Mouse (Mus musculus) intestine, embryonic 16.5 days (tissue): Measurements from ENCODE around the gene Inpp5a. TPM values are rescaled to one million over a fixed set of nuclear protein-coding genes. Genes with fewer than 3 reads are reported as not detected.
A peak's percentile ranks its signal among the peaks of the same experiment; 100 is the strongest.

Experiments used
- ATAC-seq: fragments of 200-750 bp; cut with Nextera tagmentation; 2 replicates; pipeline ENCODE4 v1.8.0; 2017; ENCODE audit warnings: moderate TSS enrichment, moderate library complexity
- H3K27ac ChIP-seq: fragments of 300-500 bp; sonication (generic); 2 replicates; pipeline ENCODE4 v1.5.1; 2014; ENCODE audit warnings: mild to moderate bottlenecking, low read length
- H3K27me3 ChIP-seq: fragments of 300-500 bp; sonication (generic); replicated peaks from 2 replicates; pipeline ENCODE4 v1.6.1; 2014; ENCODE audit warnings: low read length, control low read depth, mixed read lengths; ENCODE audit not compliant: control insufficient read depth, insufficient read depth
- H3K36me3 ChIP-seq: fragments of 300-500 bp; sonication (generic); 2 replicates; pipeline ENCODE4 v1.6.1; 2014; ENCODE audit warnings: low read length, control low read depth; ENCODE audit not compliant: control insufficient read depth, insufficient read depth
- H3K4me1 ChIP-seq: fragments of 300-500 bp; sonication (generic); 2 replicates; pipeline ENCODE4 v1.6.1; 2014; ENCODE audit warnings: low read length, control low read depth, mixed read lengths; ENCODE audit not compliant: control insufficient read depth, insufficient read depth
- H3K4me2 ChIP-seq: fragments of 300-500 bp; sonication (generic); 2 replicates; pipeline ENCODE4 v1.6.1; 2014; ENCODE audit warnings: low read depth, low read length, control low read depth
- H3K4me3 ChIP-seq: fragments of 300-500 bp; sonication (generic); 2 replicates; pipeline ENCODE4 v1.5.1; 2014; ENCODE audit warnings: mild to moderate bottlenecking, low read length
- H3K9ac ChIP-seq: fragments of 300-500 bp; sonication (generic); 2 replicates; pipeline ENCODE4 v1.6.1; 2014; ENCODE audit warnings: low read depth, low read length
- H3K9me3 ChIP-seq: fragments of 300-500 bp; sonication (generic); 2 replicates; pipeline ENCODE4 v1.6.1; 2016; ENCODE audit warnings: low read length, control low read depth; ENCODE audit not compliant: control insufficient read depth
- WGBS: fragments of 180-500 bp; shearing (Covaris S2); extraction: QIAGEN DNeasy Blood & Tissue Kit; methylation state at CpG from one replicate; pipeline ENCODE4 v1.1.7; 2014; 5-methylcytosine and 5-hydroxymethylcytosine counted together
- polyA plus RNA-seq: library from polyadenylated mRNA; unstranded; fragments of >200 nt; fragmentation: Nextera tagmentation; extraction: Ambion mirVana; gene quantifications from 2 replicates; pipeline ENCODE4 v1.2.1, GENCODE M21; 2015

The Inpp5a gene
- 8.9 and 27.7 TPM in 2 replicates for polyA plus RNA-seq

DNA sequence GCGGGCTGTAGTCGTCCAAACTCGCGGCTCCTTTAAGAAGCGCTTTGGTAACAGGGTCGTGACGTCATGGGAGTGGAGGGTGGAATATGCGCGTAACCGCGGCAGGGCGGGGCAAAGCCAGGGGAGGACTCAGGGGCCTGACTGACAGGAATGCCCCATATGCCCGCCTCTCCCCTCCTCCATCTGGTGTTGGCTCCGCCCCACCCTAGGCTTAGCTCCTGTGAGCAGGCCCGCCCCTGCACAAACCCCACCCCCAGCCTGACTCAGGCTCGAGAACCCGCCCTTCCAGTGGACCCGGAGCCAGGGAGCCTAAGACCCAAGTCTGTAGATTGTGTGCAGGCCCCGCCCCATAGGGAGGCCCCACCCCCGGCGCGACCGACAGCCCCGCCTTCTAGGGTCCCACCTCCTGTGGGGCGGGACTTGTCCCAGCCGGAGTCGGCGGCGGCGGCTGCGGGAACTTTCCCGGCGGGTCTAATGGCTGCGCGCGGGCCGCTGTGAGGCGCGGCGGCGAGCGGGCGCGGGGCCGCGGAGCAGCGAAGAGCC lies at the start of gene Inpp5a:
Gene Inpp5a, plus strand, starts transcription at position 440 of the 543 bp plus-strand sequence.
- Histone ChIP-seq H3K27ac (peak within 1 kb of the TSS; percentile 89), H3K9me3 (no peaks in the 10 kb centered on the region), H3K4me1 (peaks cover 43% of the 10 kb centered on the region), H3K27me3 (no peaks in the 10 kb centered on the region), H3K36me3 (no peaks in the 10 kb centered on the region), H3K4me3 (peak within 1 kb of the TSS; percentile 95), H3K9ac (peak within 1 kb of the TSS; percentile 98), H3K4me2 (peak within 1 kb of the TSS; percentile 72)
- under 1% methylated on average over 46 of the region's 47 CpGs for WGBS
- peak; percentile 97 for ATAC-seq

DNA sequence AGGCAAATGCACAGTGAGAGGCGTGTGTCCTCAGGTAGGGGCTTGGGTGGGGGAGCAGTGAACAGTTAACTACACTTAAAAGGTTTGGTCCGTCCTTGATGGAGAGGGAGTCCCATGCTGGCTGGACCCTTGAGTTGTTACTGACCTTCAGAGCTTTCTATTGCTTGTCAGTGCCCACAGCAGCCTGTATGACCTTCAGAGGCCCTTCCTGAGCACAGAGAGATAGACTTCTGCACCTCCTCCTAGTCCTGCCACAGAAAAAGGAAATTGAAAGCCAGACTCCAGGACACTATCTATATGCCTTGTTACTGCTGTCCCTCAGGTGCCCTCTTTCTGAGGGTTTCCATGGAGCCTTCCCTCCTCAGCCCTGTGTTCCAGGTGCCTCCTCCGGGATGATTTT lies 49.7 kb upstream of the Inpp5a start:
- no peak overlapping the region for H3K27ac ChIP-seq
- H3K36me3 ChIP-seq = no peaks in the 10 kb centered on the region
- peaks cover 14% of the 10 kb centered on the region for H3K4me1 ChIP-seq
- H3K27me3 ChIP-seq = no peaks in the 10 kb centered on the region
- no peak overlapping the region for H3K4me2 ChIP-seq
- no peak overlapping the region for H3K4me3 ChIP-seq
- ATAC-seq = no peak
- no peak overlapping the region for H3K9ac ChIP-seq
- WGBS = 80% methylated on average over 3 of the region's 3 CpGs
- no peaks in the 10 kb centered on the region for H3K9me3 ChIP-seq

DNA sequence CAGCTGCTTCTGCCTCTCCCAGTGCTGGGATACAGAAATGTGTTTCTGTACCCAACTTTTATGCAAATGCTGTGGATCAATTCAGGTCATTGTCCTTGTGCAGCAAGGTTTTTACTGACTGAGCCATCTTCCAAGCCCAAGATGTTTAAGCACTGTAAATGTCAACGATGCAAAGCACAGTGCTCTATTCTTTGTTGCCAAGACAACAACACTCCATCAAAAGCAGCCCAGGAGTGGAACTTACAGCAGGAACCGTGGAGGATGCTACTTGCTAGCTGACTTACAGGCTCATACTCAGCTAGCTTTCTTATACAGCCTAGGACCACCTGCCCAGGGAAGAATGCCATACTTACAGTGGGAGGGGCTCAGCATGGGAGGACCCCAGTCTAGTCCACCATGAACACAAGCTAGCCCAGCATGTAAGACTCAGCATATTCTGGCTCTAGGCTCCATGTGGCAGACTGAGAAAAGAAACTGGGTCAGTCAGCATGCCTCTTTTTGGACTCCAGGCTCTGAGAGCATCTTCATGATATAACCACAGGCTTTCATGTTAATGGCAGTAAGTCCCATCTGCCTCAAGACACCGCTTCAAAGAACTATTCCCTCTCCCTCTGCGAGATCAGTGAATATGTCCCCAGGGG lies 47.8 kb upstream of the Inpp5a start:
- no peaks in the 10 kb centered on the region for H3K27me3 ChIP-seq
- H3K4me2 ChIP-seq = no peak overlapping the region
- no peak overlapping the region for H3K27ac ChIP-seq
- no peak overlapping the region for H3K4me3 ChIP-seq
- WGBS = 73% methylated on average over 4 of the region's 4 CpGs
- peaks cover 14% of the 10 kb centered on the region for H3K4me1 ChIP-seq
- no peaks in the 10 kb centered on the region for H3K36me3 ChIP-seq
- H3K9ac ChIP-seq = no peak overlapping the region
- no peak for ATAC-seq
- no peaks in the 10 kb centered on the region for H3K9me3 ChIP-seq

DNA sequence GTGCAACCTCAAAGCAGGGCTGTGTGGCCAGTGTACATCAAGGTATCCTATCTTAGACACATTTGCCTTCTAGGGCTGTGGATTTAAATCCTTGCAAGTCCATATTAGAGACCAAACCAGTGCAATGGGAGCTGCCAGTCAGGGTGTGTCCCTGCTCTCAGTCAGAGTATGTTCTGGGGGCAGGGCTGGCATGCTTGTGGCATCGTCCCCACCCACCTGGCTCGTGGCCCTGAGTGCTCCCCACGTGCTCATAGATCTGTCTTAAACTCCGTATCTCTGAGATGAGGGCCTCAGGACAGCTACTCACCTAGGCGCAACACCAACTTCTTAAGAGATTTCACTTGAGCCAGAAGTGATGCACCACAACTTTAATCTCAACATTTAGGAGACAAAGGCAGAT lies 46.1 kb upstream of the Inpp5a start:
- H3K9me3 ChIP-seq = no peaks in the 10 kb centered on the region
- no peaks in the 10 kb centered on the region for H3K36me3 ChIP-seq
- no peak overlapping the region for H3K4me3 ChIP-seq
- no peak overlapping the region for H3K27ac ChIP-seq
- H3K4me2 ChIP-seq = no peak overlapping the region
- ATAC-seq = peak; percentile 24; the same call in 1 of the 2 replicates
- H3K9ac ChIP-seq = no peak overlapping the region
- 76% methylated on average over 5 of the region's 5 CpGs for WGBS
- peaks cover 14% of the 10 kb centered on the region for H3K4me1 ChIP-seq
- H3K27me3 ChIP-seq = no peaks in the 10 kb centered on the region

DNA sequence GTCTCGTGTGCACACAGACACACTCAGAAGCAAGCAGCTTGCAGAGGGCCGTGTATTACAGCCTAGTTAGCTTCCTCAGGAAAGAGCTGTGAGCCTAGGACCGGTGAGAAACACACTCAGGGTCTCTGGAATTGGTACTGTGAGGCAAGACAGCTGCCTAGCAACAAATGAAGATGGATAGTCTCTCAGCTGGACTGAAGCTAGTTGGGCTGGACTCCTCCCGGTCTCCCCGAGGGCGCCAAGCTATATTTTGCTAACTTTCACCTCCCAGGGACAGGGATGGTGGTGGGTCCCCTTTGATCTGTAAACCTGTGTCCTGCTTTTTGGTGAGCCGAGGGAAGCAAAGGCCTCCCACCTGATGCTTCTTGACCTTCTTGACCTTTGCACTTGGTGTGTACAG lies 41.9 kb upstream of the Inpp5a start:
- WGBS = 42% methylated on average over 7 of the region's 7 CpGs
- H3K27ac ChIP-seq = no peak overlapping the region
- no peak overlapping the region for H3K4me3 ChIP-seq
- H3K9me3 ChIP-seq = no peaks in the 10 kb centered on the region
- no peaks in the 10 kb centered on the region for H3K27me3 ChIP-seq
- H3K9ac ChIP-seq = no peak overlapping the region
- H3K4me2 ChIP-seq = no peak overlapping the region
- no peaks in the 10 kb centered on the region for H3K36me3 ChIP-seq
- no peak for ATAC-seq
- peaks cover 19% of the 10 kb centered on the region for H3K4me1 ChIP-seq

DNA sequence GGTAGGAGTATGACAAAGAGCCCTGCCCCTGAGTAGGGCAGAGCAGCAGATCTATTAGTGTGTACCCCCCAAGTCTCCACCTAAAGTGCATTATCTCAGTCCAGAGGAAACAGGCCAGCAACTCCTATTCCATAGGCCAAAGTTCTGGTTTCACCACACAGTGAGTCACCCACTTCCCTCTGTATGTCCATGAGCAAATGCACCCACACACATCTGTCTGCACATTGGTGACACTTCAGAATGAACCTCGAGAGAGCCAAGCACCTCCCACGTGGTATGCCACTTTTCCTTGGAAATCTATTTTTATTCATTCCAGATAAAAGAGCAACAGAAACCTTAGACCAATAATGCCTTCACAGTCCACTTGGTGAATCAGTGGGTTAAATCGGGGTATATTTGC lies 38.3 kb upstream of the Inpp5a start:
- Histone ChIP-seq H3K9me3 (no peaks in the 10 kb centered on the region), H3K36me3 (no peaks in the 10 kb centered on the region), H3K4me3 (no peak overlapping the region), H3K27ac (0 out of 2 replicates have a peak overlapping the region, but pooled peaks have one; percentile 31), H3K4me2 (no peak overlapping the region), H3K9ac (no peak overlapping the region), H3K4me1 (peaks cover 5% of the 10 kb centered on the region; the same call in 1 of the 2 replicates), H3K27me3 (no peaks in the 10 kb centered on the region)
- WGBS = 71% methylated on average over 3 of the region's 3 CpGs
- ATAC-seq = peak; percentile 79

DNA sequence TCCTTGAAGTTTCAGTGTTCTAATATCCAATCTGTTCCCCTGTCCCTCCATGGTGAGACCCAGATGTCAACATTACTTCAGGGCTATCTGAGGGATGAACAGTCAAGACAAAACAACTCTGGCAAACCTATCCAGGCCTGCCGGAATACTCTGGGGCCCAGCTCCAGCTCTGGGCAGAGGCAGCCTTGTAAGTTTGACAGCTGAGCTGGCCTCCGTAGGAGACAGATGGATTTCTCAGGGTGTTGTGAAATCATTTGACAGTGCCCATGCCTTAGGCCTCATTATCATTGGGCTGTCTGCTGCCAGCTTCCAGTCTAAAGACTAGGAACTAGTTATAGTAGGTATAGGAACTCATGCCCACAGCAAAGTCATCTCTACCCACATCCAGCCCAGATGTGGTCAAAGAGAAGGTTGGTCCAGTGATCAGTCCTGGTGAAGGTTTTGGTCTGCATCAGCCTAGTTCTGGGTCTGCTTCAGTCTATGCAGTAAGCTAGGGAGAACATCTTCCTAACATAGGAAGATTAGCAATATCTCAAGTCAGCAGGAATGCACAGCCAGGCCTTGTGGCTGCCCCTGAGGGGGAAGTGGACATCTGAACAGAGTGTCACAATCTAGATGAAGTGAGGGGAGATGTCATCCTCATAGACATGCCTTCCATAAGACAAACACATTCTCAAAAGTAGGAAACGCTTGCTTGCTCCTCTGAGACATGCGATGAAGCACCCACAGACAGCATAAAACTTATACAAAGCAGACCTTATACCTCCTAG lies 34.4 kb upstream of the Inpp5a start:
- no peak for ATAC-seq
- H3K36me3 ChIP-seq = no peaks in the 10 kb centered on the region
- H3K9me3 ChIP-seq = no peaks in the 10 kb centered on the region
- no peaks in the 10 kb centered on the region for H3K27me3 ChIP-seq
- H3K4me1 ChIP-seq = peaks cover 17% of the 10 kb centered on the region
- no peak overlapping the region for H3K4me2 ChIP-seq
- no peak overlapping the region for H3K27ac ChIP-seq
- H3K9ac ChIP-seq = no peak overlapping the region
- no peak overlapping the region for H3K4me3 ChIP-seq
- 86% methylated on average over 4 of the region's 4 CpGs for WGBS

DNA sequence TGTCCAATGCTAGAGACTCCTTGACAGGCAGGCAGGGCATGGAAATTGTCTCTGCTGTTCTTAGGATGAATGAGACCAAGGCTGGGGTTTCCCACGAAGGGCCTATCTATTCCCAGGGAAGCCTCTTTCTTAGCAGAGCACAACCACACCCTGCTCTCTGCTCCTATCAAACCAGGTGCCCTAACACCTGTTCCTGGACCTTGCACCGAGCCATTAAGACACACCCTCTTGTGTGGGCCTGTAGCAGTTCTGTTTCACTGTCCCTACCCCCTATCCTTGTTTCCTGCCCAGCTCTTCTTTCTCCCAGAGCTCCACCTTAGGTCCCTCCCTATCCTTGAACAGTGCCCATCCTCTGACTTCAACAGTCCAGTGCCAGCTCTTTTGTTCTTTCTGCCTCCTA lies 31.9 kb upstream of the Inpp5a start:
- H3K9me3 ChIP-seq = no peaks in the 10 kb centered on the region
- peak overlapping the region; percentile 83 for H3K27ac ChIP-seq
- H3K36me3 ChIP-seq = no peaks in the 10 kb centered on the region
- no peaks in the 10 kb centered on the region for H3K27me3 ChIP-seq
- peak; percentile 93 for ATAC-seq
- no peak overlapping the region for H3K4me3 ChIP-seq
- no peak overlapping the region for H3K9ac ChIP-seq
- peak overlapping the region; percentile 23; the same call in 1 of the 2 replicates for H3K4me2 ChIP-seq
- WGBS = 45% methylated on average over 2 of the region's 2 CpGs
- peaks cover 12% of the 10 kb centered on the region for H3K4me1 ChIP-seq

DNA sequence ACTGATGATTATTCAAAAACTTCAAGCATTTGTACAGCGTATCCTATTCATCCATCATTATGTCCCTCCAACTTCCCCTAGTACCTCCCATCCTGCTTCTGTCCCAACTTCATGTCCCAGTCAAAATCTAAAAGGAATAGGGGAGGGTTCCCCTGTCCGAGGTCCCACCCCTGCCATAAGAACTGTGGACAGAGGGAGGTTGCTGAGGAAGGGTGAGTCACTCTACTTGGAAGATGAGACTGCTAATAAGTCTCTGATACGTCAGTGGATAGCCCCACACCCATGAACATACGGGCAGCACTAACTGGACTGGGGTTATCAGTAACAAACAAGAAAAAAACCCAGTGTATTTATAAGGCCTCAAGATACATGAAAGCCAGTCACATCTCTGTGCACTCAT lies 29.0 kb upstream of the Inpp5a start:
- peaks cover 38% of the 10 kb centered on the region for H3K4me1 ChIP-seq
- ATAC-seq = peak; percentile 22; the same call in 1 of the 2 replicates
- peak overlapping the region; percentile 96 for H3K27ac ChIP-seq
- H3K4me3 ChIP-seq = peak overlapping the region; percentile 39
- H3K9ac ChIP-seq = peak overlapping the region; percentile 48; the same call in 1 of the 2 replicates
- H3K36me3 ChIP-seq = no peaks in the 10 kb centered on the region
- 55% methylated on average over 4 of the region's 4 CpGs for WGBS
- peak overlapping the region; percentile 42 for H3K4me2 ChIP-seq
- H3K9me3 ChIP-seq = no peaks in the 10 kb centered on the region
- H3K27me3 ChIP-seq = no peaks in the 10 kb centered on the region
